Mouse (Mus musculus): ENCODE data around the gene Gm26938. TPM values are rescaled to one million over a fixed set of nuclear protein-coding genes. Genes with fewer than 3 reads are reported as not detected.
A peak's percentile ranks its signal among the peaks of the same experiment; 100 is the strongest.

Gm26938 gene
- polyA plus RNA-seq, 1 experiment from 2014 or later, result not detected

GRCm38 (mm10) chr5:139839142-139839541 lies 12.9 kb upstream of the Gm26938 start:
- no peak overlapping the region for H3K9ac ChIP-seq (ENCODE audit: low read depth, low read length)
- no peaks in the 10 kb centered on the region for H3K27me3 ChIP-seq (ENCODE audit: insufficient read depth, low read length)
- ATAC-seq (replicated peaks; ENCODE audit: low FRiP score, low read depth) (no peak; the same call in 1 of the 2 replicates), DNase-seq (ENCODE audit: low spot score) (no peak)
- no peaks in the 10 kb centered on the region for H3K9me3 ChIP-seq (replicated peaks; ENCODE audit: low read length)
- no peaks in the 10 kb centered on the region for H3K4me1 ChIP-seq (replicated peaks; ENCODE audit: insufficient read depth, low read length)
- H3K4me2 ChIP-seq (ENCODE audit: low read length), result no peak overlapping the region
- WGBS, result 52% methylated on average over 3 of the region's 3 CpGs
- no peak for TF ChIP-seq CTCF (IDR thresholded peaks at IDR 0.05; ENCODE audit: low read depth)
- H3K4me3 ChIP-seq (replicated peaks; ENCODE audit: low read depth, low read length), result no peak overlapping the region
- H3K27ac ChIP-seq, result no peak overlapping the region
- H3K36me3 ChIP-seq (ENCODE audit: insufficient read depth, low read length), result no peaks in the 10 kb centered on the region

GRCm38 (mm10) chr5:139838476-139838892 lies 12.3 kb upstream of the Gm26938 start:
- no peaks in the 10 kb centered on the region for H3K36me3 ChIP-seq (ENCODE audit: insufficient read depth, low read length)
- H3K4me1 ChIP-seq (replicated peaks; ENCODE audit: insufficient read depth, low read length), result no peaks in the 10 kb centered on the region
- DNase-seq (ENCODE audit: low spot score) (peak; percentile 70), ATAC-seq (replicated peaks; ENCODE audit: low FRiP score, low read depth) (no peak; the same call in 1 of the 2 replicates)
- no peak overlapping the region for H3K4me3 ChIP-seq (replicated peaks; ENCODE audit: low read depth, low read length)
- no peak overlapping the region for H3K4me2 ChIP-seq (ENCODE audit: low read length)
- no peak overlapping the region for H3K27ac ChIP-seq
- no peaks in the 10 kb centered on the region for H3K9me3 ChIP-seq (replicated peaks; ENCODE audit: low read length)
- H3K27me3 ChIP-seq (ENCODE audit: insufficient read depth, low read length), result no peaks in the 10 kb centered on the region
- no peak overlapping the region for H3K9ac ChIP-seq (ENCODE audit: low read depth, low read length)
- TF ChIP-seq CTCF (IDR thresholded peaks at IDR 0.05; ENCODE audit: low read depth), result peak; percentile 64
- WGBS, result 14% methylated on average over 2 of the region's 2 CpGs

GRCm38 (mm10) chr5:139835706-139836105 lies 9.5 kb upstream of the Gm26938 start:
- H3K27ac ChIP-seq, result no peak overlapping the region
- H3K36me3 ChIP-seq (ENCODE audit: insufficient read depth, low read length), result no peaks in the 10 kb centered on the region
- DNase-seq (ENCODE audit: low spot score) (no peak), ATAC-seq (replicated peaks; ENCODE audit: low FRiP score, low read depth) (no peak)
- no peak overlapping the region for H3K4me2 ChIP-seq (ENCODE audit: low read length)
- H3K27me3 ChIP-seq (ENCODE audit: insufficient read depth, low read length), result no peaks in the 10 kb centered on the region
- H3K9ac ChIP-seq (ENCODE audit: low read depth, low read length), result no peak overlapping the region
- TF ChIP-seq CTCF (IDR thresholded peaks at IDR 0.05; ENCODE audit: low read depth), result no peak
- H3K4me3 ChIP-seq (replicated peaks; ENCODE audit: low read depth, low read length), result no peak overlapping the region
- 81% methylated on average over 7 of the region's 7 CpGs for WGBS
- no peaks in the 10 kb centered on the region for H3K4me1 ChIP-seq (replicated peaks; ENCODE audit: insufficient read depth, low read length)
- no peaks in the 10 kb centered on the region for H3K9me3 ChIP-seq (replicated peaks; ENCODE audit: low read length)

- Histone ChIP-seq H3K4me2 (ENCODE audit: low read length) (no peak overlapping the region), H3K4me1 (replicated peaks; ENCODE audit: insufficient read depth, low read length) (no peaks in the 10 kb centered on the region), H3K9me3 (replicated peaks; ENCODE audit: low read length) (no peaks in the 10 kb centered on the region), H3K4me3 (replicated peaks; ENCODE audit: low read depth, low read length) (no peak overlapping the region), H3K27ac (no peak overlapping the region), H3K36me3 (ENCODE audit: insufficient read depth, low read length) (no peaks in the 10 kb centered on the region), H3K27me3 (ENCODE audit: insufficient read depth, low read length) (no peaks in the 10 kb centered on the region), H3K9ac (ENCODE audit: low read depth, low read length) (no peak overlapping the region)
- no peak for ATAC-seq (replicated peaks; ENCODE audit: low FRiP score, low read depth)
- TF ChIP-seq CTCF (IDR thresholded peaks at IDR 0.05; ENCODE audit: low read depth), result no peak
- WGBS, result 43% methylated on average over 7 of the region's 7 CpGs
- peak; percentile 5 for DNase-seq (ENCODE audit: low spot score)
Measured at GRCm38 (mm10) chr5:139832125-139832524, 5.9 kb upstream of the Gm26938 start.

- peak; percentile 22 for DNase-seq (ENCODE audit: low spot score)
- no peaks in the 10 kb centered on the region for H3K9me3 ChIP-seq (replicated peaks; ENCODE audit: low read length)
Measured at GRCm38 (mm10) chr5:139830734-139831133, 4.5 kb upstream of the Gm26938 start.

GRCm38 (mm10) chr5:139829384-139829783 lies 3.2 kb upstream of the Gm26938 start:
- DNase-seq (ENCODE audit: low spot score), result no peak
- Histone ChIP-seq H3K36me3 (ENCODE audit: insufficient read depth, low read length) (no peaks in the 10 kb centered on the region), H3K4me1 (replicated peaks; ENCODE audit: insufficient read depth, low read length) (peaks cover 9% of the 10 kb centered on the region), H3K27me3 (ENCODE audit: insufficient read depth, low read length) (no peaks in the 10 kb centered on the region), H3K9ac (ENCODE audit: low read depth, low read length) (no peak overlapping the region), H3K4me2 (ENCODE audit: low read length) (no peak overlapping the region), H3K27ac (no peak overlapping the region), H3K4me3 (replicated peaks; ENCODE audit: low read depth, low read length) (no peak overlapping the region), H3K9me3 (replicated peaks; ENCODE audit: low read length) (no peaks in the 10 kb centered on the region)
- no peak for ATAC-seq (replicated peaks; ENCODE audit: low FRiP score, low read depth)
- 47% methylated on average over 13 of the region's 13 CpGs for WGBS
- TF ChIP-seq CTCF (IDR thresholded peaks at IDR 0.05; ENCODE audit: low read depth), result no peak

More at GRCm38 (mm10) chr5:139830734-139831133, 4.5 kb upstream of the Gm26938 start:
- no peak overlapping the region for H3K27ac ChIP-seq
- no peaks in the 10 kb centered on the region for H3K36me3 ChIP-seq (ENCODE audit: insufficient read depth, low read length)
- no peak overlapping the region for H3K9ac ChIP-seq (ENCODE audit: low read depth, low read length)
- WGBS, result 84% methylated on average over 3 of the region's 3 CpGs
- no peak overlapping the region for H3K4me2 ChIP-seq (ENCODE audit: low read length)
- no peak for ATAC-seq (replicated peaks; ENCODE audit: low FRiP score, low read depth)
- H3K4me3 ChIP-seq (replicated peaks; ENCODE audit: low read depth, low read length), result no peak overlapping the region
- no peak for TF ChIP-seq CTCF (IDR thresholded peaks at IDR 0.05; ENCODE audit: low read depth)
- H3K4me1 ChIP-seq (replicated peaks; ENCODE audit: insufficient read depth, low read length), result peaks cover 5% of the 10 kb centered on the region
- no peaks in the 10 kb centered on the region for H3K27me3 ChIP-seq (ENCODE audit: insufficient read depth, low read length)

- no peaks in the 10 kb centered on the region for H3K27me3 ChIP-seq (ENCODE audit: insufficient read depth, low read length)
- H3K4me3 ChIP-seq (replicated peaks; ENCODE audit: low read depth, low read length), result no peak overlapping the region
- H3K4me1 ChIP-seq (replicated peaks; ENCODE audit: insufficient read depth, low read length), result peaks cover 9% of the 10 kb centered on the region
- no peak for DNase-seq (ENCODE audit: low spot score)
- H3K36me3 ChIP-seq (ENCODE audit: insufficient read depth, low read length), result 0 out of 2 replicates have a peak, but pooled peaks cover 4% of the 10 kb centered on the region
- no peak overlapping the region for H3K27ac ChIP-seq
- 92% methylated on average over 1 of the region's 1 CpGs for WGBS
- no peak overlapping the region for H3K4me2 ChIP-seq (ENCODE audit: low read length)
- H3K9me3 ChIP-seq (replicated peaks; ENCODE audit: low read length), result no peaks in the 10 kb centered on the region
- no peak for ATAC-seq (replicated peaks; ENCODE audit: low FRiP score, low read depth)
- peak; percentile 45; the same call in 1 of the 2 replicates for TF ChIP-seq CTCF (IDR thresholded peaks at IDR 0.05; ENCODE audit: low read depth)
- H3K9ac ChIP-seq (ENCODE audit: low read depth, low read length), result no peak overlapping the region
Measured at GRCm38 (mm10) chr5:139827593-139827992, 1.4 kb upstream of the Gm26938 start.
